Mouse (Mus musculus) embryonic facial prominence, embryonic 13.5 days (tissue): ENCODE measurements around the gene Mpp5. TPM values are rescaled to one million over a fixed set of nuclear protein-coding genes. Genes with fewer than 3 reads are reported as not detected.
A peak's percentile ranks its signal among the peaks of the same experiment; 100 is the strongest.

ENCODE experiments used
- ATAC-seq: fragments of 200-750 bp; cut with Nextera tagmentation; 2 replicates; pipeline ENCODE4 v1.8.0; 2017; ENCODE audit warnings: low read depth; ENCODE audit not compliant: insufficient number of reproducible peaks, insufficient read depth, low FRiP score, low TSS enrichment
- H3K27ac ChIP-seq: fragments of 300-500 bp; sonication (generic); 2 replicates; pipeline ENCODE4 v1.5.1; 2015; ENCODE audit warnings: moderate library complexity, mild to moderate bottlenecking, inconsistent platforms
- H3K27me3 ChIP-seq: fragments of 300-500 bp; sonication (generic); 2 replicates; pipeline ENCODE4 v1.6.1; 2015; ENCODE audit warnings: mild to moderate bottlenecking, inconsistent platforms
- H3K36me3 ChIP-seq: fragments of 300-500 bp; sonication (generic); 2 replicates; pipeline ENCODE4 v1.6.1; 2015; ENCODE audit warnings: mild to moderate bottlenecking, inconsistent platforms
- H3K4me1 ChIP-seq: fragments of 300-500 bp; sonication (generic); 2 replicates; pipeline ENCODE4 v1.6.1; 2015; ENCODE audit warnings: inconsistent platforms
- H3K4me2 ChIP-seq: fragments of 300-500 bp; sonication (generic); 2 replicates; pipeline ENCODE4 v1.6.1; 2015; ENCODE audit warnings: moderate library complexity, mild to moderate bottlenecking, inconsistent platforms
- H3K4me3 ChIP-seq: fragments of 300-500 bp; sonication (generic); 2 replicates; pipeline ENCODE4 v1.5.1; 2015; ENCODE audit warnings: mild to moderate bottlenecking, inconsistent platforms
- H3K9ac ChIP-seq: fragments of 300-500 bp; sonication (generic); 2 replicates; pipeline ENCODE4 v1.6.1; 2015; ENCODE audit warnings: mild to moderate bottlenecking, inconsistent platforms
- H3K9me3 ChIP-seq: fragments of 300-500 bp; sonication (generic); 2 replicates; pipeline ENCODE4 v1.6.1; 2016; ENCODE audit warnings: inconsistent platforms
- WGBS: fragments of 180-500 bp; shearing (Covaris S2); methylation state at CpG from one replicate; pipeline ENCODE4 v1.1.7; 2015; ENCODE audit warnings: mixed read lengths; 5-methylcytosine and 5-hydroxymethylcytosine counted together
- polyA plus RNA-seq: library from polyadenylated mRNA; unstranded; fragments of >200 nt; fragmentation: Nextera tagmentation; extraction: Ambion mirVana; gene quantifications from 2 replicates; pipeline ENCODE4 v1.2.1, GENCODE M21; 2015

The Mpp5 gene
- polyA plus RNA-seq: 19.2 and 24.6 TPM in 2 replicates

DNA sequence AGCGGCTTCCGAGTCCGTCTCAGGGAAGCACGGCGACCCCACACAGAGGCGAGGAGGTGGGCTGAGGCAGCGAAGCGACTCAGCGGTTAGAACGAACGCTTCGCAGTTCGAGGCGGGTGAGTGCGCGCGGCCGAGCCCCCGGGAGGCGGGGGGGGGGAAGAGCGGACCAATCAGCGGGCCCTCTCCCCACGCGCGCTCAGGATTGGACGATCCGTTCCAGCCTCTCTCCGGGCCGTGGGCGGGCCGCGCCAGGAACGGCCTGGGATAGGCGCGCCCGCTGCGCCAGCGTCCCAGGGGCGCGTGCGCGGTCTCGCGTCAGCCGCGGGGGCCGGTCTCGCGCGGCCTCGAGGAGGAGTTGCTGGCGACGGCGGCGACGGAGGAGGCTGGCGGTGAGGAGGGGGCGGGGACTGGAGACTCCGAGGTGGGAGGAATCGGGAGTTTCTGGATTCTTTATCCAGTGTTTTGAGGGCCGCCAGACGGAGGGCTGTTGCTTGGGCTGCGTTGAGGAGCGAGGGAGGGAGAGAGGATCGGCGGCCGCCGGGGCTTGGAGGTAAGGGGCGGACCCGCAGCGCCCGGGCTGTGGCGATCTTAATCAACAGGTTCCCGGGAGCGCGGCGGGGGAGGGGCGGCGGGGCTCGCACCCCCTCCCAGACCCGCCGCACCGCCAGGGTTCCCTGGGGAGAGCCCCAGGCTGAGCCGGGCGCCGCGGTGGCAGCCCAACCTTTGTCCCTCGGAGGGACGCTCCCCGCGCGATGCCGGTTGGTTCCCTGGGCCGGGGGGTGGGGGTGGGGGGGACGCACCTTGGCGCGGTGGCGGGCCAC lies at the start of gene Mpp5:
Mpp5 (plus strand) TSS at position 351 of the 821 bp plus-strand sequence.
- Histone ChIP-seq H3K4me1 (peaks cover 8% of the 10 kb centered on the region), H3K9me3 (no peaks in the 10 kb centered on the region), H3K4me3 (peak within 1 kb of the TSS; percentile 78), H3K4me2 (peak within 1 kb of the TSS; percentile 92), H3K27me3 (0 out of 2 replicates have a peak, but pooled peaks cover 8% of the 10 kb centered on the region), H3K36me3 (no peaks in the 10 kb centered on the region), H3K27ac (peak within 1 kb of the TSS; percentile 97), H3K9ac (peak within 1 kb of the TSS; percentile 89)
- WGBS: under 1% methylated on average over 89 of the region's 98 CpGs
- ATAC-seq: peak; percentile 100

- no peak overlapping the region for H3K27ac ChIP-seq
- H3K4me1 ChIP-seq: no peaks in the 10 kb centered on the region
- ATAC-seq: no peak
- H3K36me3 ChIP-seq: no peaks in the 10 kb centered on the region
- H3K4me2 ChIP-seq: no peak overlapping the region
- no peak overlapping the region for H3K9ac ChIP-seq
- H3K4me3 ChIP-seq: no peak overlapping the region
- no peaks in the 10 kb centered on the region for H3K27me3 ChIP-seq
- no peaks in the 10 kb centered on the region for H3K9me3 ChIP-seq
- 67% methylated on average over 2 of the region's 2 CpGs for WGBS
Observed at GRCm38 (mm10) chr12:78717783-78718182, 30.9 kb upstream of the Mpp5 start.

GRCm38 (mm10) chr12:78727723-78728122 lies 21.0 kb upstream of the Mpp5 start:
- no peak overlapping the region for H3K9ac ChIP-seq
- no peaks in the 10 kb centered on the region for H3K4me1 ChIP-seq
- H3K36me3 ChIP-seq: no peaks in the 10 kb centered on the region
- H3K4me3 ChIP-seq: no peak overlapping the region
- no peak overlapping the region for H3K27ac ChIP-seq
- no peaks in the 10 kb centered on the region for H3K9me3 ChIP-seq
- no peak for ATAC-seq
- H3K4me2 ChIP-seq: no peak overlapping the region
- WGBS: 60% methylated on average over 4 of the region's 4 CpGs
- H3K27me3 ChIP-seq: no peaks in the 10 kb centered on the region

GRCm38 (mm10) chr12:78739633-78740032 lies 9.1 kb upstream of the Mpp5 start:
- WGBS: 61% methylated on average over 2 of the region's 2 CpGs

GRCm38 (mm10) chr12:78740289-78740688 lies 8.4 kb upstream of the Mpp5 start:
- H3K9ac ChIP-seq: no peak overlapping the region
- H3K4me2 ChIP-seq: no peak overlapping the region
- H3K9me3 ChIP-seq: no peaks in the 10 kb centered on the region
- WGBS: 85% methylated on average over 2 of the region's 2 CpGs
- no peak overlapping the region for H3K27ac ChIP-seq
- no peaks in the 10 kb centered on the region for H3K36me3 ChIP-seq
- peaks cover 3% of the 10 kb centered on the region; the same call in 1 of the 2 replicates for H3K4me1 ChIP-seq
- no peaks in the 10 kb centered on the region for H3K27me3 ChIP-seq
- H3K4me3 ChIP-seq: no peak overlapping the region
- ATAC-seq: no peak

More at GRCm38 (mm10) chr12:78739633-78740032, 9.1 kb upstream of the Mpp5 start:
- Histone ChIP-seq H3K27me3 (no peaks in the 10 kb centered on the region), H3K4me3 (no peak overlapping the region), H3K36me3 (no peaks in the 10 kb centered on the region), H3K4me1 (peaks cover 3% of the 10 kb centered on the region; the same call in 1 of the 2 replicates), H3K27ac (no peak overlapping the region), H3K9me3 (no peaks in the 10 kb centered on the region), H3K9ac (no peak overlapping the region), H3K4me2 (no peak overlapping the region)
- no peak for ATAC-seq

DNA sequence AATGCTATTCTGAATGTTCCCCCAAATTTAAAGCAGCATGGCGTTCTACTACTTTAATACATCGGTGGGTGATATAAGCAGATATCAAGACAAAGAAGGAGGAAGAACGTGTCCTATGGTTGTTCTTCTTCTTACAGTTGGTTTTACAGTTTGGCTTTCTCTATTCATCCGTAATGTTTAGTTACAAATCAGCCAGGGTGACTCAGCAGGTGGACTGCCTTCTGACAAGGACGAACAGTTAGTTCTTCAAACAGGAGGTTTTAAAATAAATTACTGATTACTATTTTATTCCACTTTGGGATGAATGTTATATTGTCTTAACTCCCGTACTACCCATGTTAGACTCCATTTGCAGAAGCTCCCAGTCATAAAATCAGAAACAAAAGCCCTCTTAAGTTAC lies 2.5 kb upstream of the Mpp5 start:
- ATAC-seq: no peak

GRCm38 (mm10) chr12:78747406-78747805 lies 1.3 kb upstream of the Mpp5 start:
- H3K4me1 ChIP-seq: peaks cover 8% of the 10 kb centered on the region
- H3K9ac ChIP-seq: no peak overlapping the region
- no peaks in the 10 kb centered on the region for H3K36me3 ChIP-seq
- 0 out of 2 replicates have a peak, but pooled peaks cover 8% of the 10 kb centered on the region for H3K27me3 ChIP-seq
- ATAC-seq: no peak
- peak overlapping the region; percentile 92; the same call in 1 of the 2 replicates for H3K4me2 ChIP-seq
- no peaks in the 10 kb centered on the region for H3K9me3 ChIP-seq
- H3K27ac ChIP-seq: no peak overlapping the region
- H3K4me3 ChIP-seq: no peak overlapping the region
- 33% methylated on average over 1 of the region's 1 CpGs for WGBS

More for the DNA sequence above, 2.5 kb upstream of the Mpp5 start:
- 74% methylated on average over 6 of the region's 6 CpGs for WGBS
- Histone ChIP-seq H3K4me1 (peaks cover 8% of the 10 kb centered on the region), H3K27me3 (0 out of 2 replicates have a peak, but pooled peaks cover 8% of the 10 kb centered on the region), H3K36me3 (no peaks in the 10 kb centered on the region), H3K9ac (no peak overlapping the region), H3K4me2 (no peak overlapping the region), H3K27ac (no peak overlapping the region), H3K4me3 (no peak overlapping the region), H3K9me3 (no peaks in the 10 kb centered on the region)

DNA sequence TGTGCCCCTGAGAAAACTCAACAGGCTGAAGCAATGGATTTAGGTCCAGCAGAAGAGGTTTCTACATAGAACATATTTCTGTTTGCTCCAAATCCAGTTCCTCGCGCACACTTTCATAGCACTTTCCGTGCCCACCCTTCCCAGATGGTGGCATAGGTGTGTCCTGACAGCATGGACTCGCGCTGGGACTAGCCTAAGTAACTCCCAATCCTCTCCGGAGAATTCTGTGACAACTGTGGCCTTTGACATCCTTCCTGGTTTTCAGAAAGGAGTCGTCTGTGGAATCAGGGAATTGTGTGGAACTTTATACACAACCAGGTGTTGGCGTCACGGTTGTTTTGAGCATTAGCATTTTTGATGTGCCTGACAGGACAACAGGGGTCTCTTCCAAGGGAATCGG lies 594 bp upstream of the Mpp5 start:
- H3K27ac ChIP-seq: peak overlapping the region; percentile 97
- H3K27me3 ChIP-seq: 0 out of 2 replicates have a peak, but pooled peaks cover 8% of the 10 kb centered on the region
- no peaks in the 10 kb centered on the region for H3K9me3 ChIP-seq
- H3K4me2 ChIP-seq: peak overlapping the region; percentile 92
- H3K36me3 ChIP-seq: no peaks in the 10 kb centered on the region
- WGBS: under 1% methylated on average over 10 of the region's 10 CpGs
- ATAC-seq: no peak
- peaks cover 8% of the 10 kb centered on the region for H3K4me1 ChIP-seq
- H3K9ac ChIP-seq: peak overlapping the region; percentile 80
- H3K4me3 ChIP-seq: peak overlapping the region; percentile 78

- under 1% methylated on average over 25 of the region's 25 CpGs for WGBS
- 0 out of 2 replicates have a peak, but pooled peaks cover 8% of the 10 kb centered on the region for H3K27me3 ChIP-seq
Observed at GRCm38 (mm10) chr12:78749378-78749801, 683 bp downstream of the Mpp5 start.

GRCm38 (mm10) chr12:78761979-78762378 lies 13.3 kb downstream of the Mpp5 start:
- no peaks in the 10 kb centered on the region for H3K9me3 ChIP-seq
- H3K36me3 ChIP-seq: no peaks in the 10 kb centered on the region
- no peaks in the 10 kb centered on the region for H3K27me3 ChIP-seq
- H3K9ac ChIP-seq: no peak overlapping the region
- no peak for ATAC-seq
- H3K4me3 ChIP-seq: no peak overlapping the region
- no peaks in the 10 kb centered on the region for H3K4me1 ChIP-seq
- no peak overlapping the region for H3K4me2 ChIP-seq
- no peak overlapping the region for H3K27ac ChIP-seq

More at GRCm38 (mm10) chr12:78749378-78749801, 683 bp downstream of the Mpp5 start:
- peak; percentile 28; the same call in 1 of the 2 replicates for ATAC-seq
- Histone ChIP-seq H3K4me2 (peak overlapping the region; percentile 59), H3K9me3 (no peaks in the 10 kb centered on the region), H3K27ac (peak overlapping the region; percentile 97), H3K9ac (peak overlapping the region; percentile 89), H3K4me3 (peak overlapping the region; percentile 78), H3K4me1 (peaks cover 8% of the 10 kb centered on the region), H3K36me3 (no peaks in the 10 kb centered on the region)

DNA sequence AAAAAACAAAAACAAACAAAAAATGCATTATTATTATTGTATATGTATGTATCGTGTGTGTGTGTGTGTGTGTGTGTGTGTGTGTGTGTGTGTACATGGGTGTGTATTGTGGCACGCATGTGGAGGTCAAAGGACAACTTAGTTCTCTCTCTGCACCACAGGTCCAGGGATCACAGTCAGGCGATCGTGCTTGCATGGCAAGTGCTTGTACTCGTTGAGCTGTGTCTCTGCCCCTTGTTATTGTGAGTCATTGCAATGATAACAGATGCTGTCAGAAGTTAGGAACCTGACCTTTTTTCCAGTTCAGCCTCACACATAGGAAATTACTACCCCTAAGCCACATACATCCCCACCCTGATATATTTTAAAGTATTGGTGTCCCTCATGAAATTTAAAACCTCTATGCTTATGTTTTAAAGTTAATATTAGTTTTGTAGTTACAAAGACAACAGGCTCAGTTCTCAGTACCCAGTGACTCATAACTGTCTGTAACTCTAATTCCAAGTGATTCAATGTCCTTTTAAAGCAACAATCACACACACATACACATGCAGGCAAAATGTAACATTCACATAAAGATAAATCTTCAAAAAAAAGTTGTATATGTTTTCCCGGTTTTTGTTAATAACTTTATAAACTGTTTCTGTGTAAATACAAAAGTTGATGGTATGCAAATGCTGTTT lies 20.5 kb downstream of the Mpp5 start:
- H3K4me2 ChIP-seq: no peak overlapping the region
- no peaks in the 10 kb centered on the region for H3K27me3 ChIP-seq
- 82% methylated on average over 6 of the region's 6 CpGs for WGBS
- H3K36me3 ChIP-seq: 0 out of 2 replicates have a peak, but pooled peaks cover 2% of the 10 kb centered on the region
- no peak overlapping the region for H3K4me3 ChIP-seq
- H3K4me1 ChIP-seq: no peaks in the 10 kb centered on the region
- ATAC-seq: no peak
- no peak overlapping the region for H3K27ac ChIP-seq
- H3K9me3 ChIP-seq: no peaks in the 10 kb centered on the region
- no peak overlapping the region for H3K9ac ChIP-seq
